Mouse (Mus musculus) kidney, postnatal 36 days (tissue): ENCODE data around the gene Pik3r6.
A peak's percentile ranks its signal among the peaks of the same experiment; 100 is the strongest.

Experiments
- DNase-seq, 2 experiments: peaks; one replicate each; pipeline ENCODE4 v3.0.0; 2021 to 2022; ENCODE audit warnings: mixed read lengths in 2 of 2

The Pik3r6 gene

GRCm38 (mm10) chr11:68536026-68536425 lies 33.2 kb downstream of the Pik3r6 start:
- no peak for DNase-seq

GRCm38 (mm10) chr11:68536465-68536864 lies 33.6 kb downstream of the Pik3r6 start:
- DNase-seq, result no peak

GRCm38 (mm10) chr11:68539621-68540020 lies 36.8 kb downstream of the Pik3r6 start:
- DNase-seq, result no peak

- peak; percentile 37 to 70 for DNase-seq
Observed at GRCm38 (mm10) chr11:68544554-68544953, 41.7 kb downstream of the Pik3r6 start.

- DNase-seq, result no peak
Observed at GRCm38 (mm10) chr11:68545172-68545571, 42.4 kb downstream of the Pik3r6 start.

- no peak for DNase-seq
Observed at GRCm38 (mm10) chr11:68545682-68546222, 42.9 kb downstream of the Pik3r6 start.

- DNase-seq, result no peak
Observed at GRCm38 (mm10) chr11:68547484-68547883, 44.7 kb downstream of the Pik3r6 start.

GRCm38 (mm10) chr11:68549597-68549996 lies 46.8 kb downstream of the Pik3r6 start:
- DNase-seq, result peak in 1 of 2 experiments; percentile 36

- no peak for DNase-seq
Observed at GRCm38 (mm10) chr11:68550358-68550757, 47.5 kb downstream of the Pik3r6 start.

- DNase-seq, result peak in 1 of 2 experiments; percentile 77
Observed at GRCm38 (mm10) chr11:68553981-68554471, 51.2 kb downstream of the Pik3r6 start.

GRCm38 (mm10) chr11:68555918-68556584 lies 53.2 kb downstream of the Pik3r6 start, which contains the start of gene Mfsd6l:
TSS of gene Mfsd6l (plus strand) at chr11:68556186.
- DNase-seq, result peak; percentile 86 to 91

- DNase-seq, result peak in 1 of 2 experiments; percentile 49
Observed at GRCm38 (mm10) chr11:68559546-68559945, 56.7 kb downstream of the Pik3r6 start.

- peak in 1 of 2 experiments; percentile 38 for DNase-seq
Observed at GRCm38 (mm10) chr11:68561957-68562950, 59.4 kb downstream of the Pik3r6 start.

GRCm38 (mm10) chr11:68564356-68565031 lies 61.7 kb downstream of the Pik3r6 start:
- DNase-seq, result no peak

GRCm38 (mm10) chr11:68565032-68565429 lies 62.2 kb downstream of the Pik3r6 start:
- no peak for DNase-seq

GRCm38 (mm10) chr11:68566447-68567059 lies 63.7 kb downstream of the Pik3r6 start:
- DNase-seq, result peak; percentile 74 to 86

- peak in 1 of 2 experiments; percentile 17 for DNase-seq
Observed at GRCm38 (mm10) chr11:68570861-68571260, 68.0 kb downstream of the Pik3r6 start.

- DNase-seq, result no peak
Observed at GRCm38 (mm10) chr11:68577076-68577475, 74.3 kb downstream of the Pik3r6 start.

- DNase-seq, result no peak
Observed at GRCm38 (mm10) chr11:68579462-68579881, 76.7 kb downstream of the Pik3r6 start.

GRCm38 (mm10) chr11:68580566-68580965 lies 77.7 kb downstream of the Pik3r6 start:
- no peak for DNase-seq

- DNase-seq, result no peak
Observed at GRCm38 (mm10) chr11:68583225-68583624, 80.4 kb downstream of the Pik3r6 start.
